Mouse (Mus musculus) midbrain, embryonic 16.5 days (tissue): ENCODE data around the gene Rnf167. TPM values are rescaled to one million over a fixed set of nuclear protein-coding genes. Genes with fewer than 3 reads are reported as not detected.
A peak's percentile ranks its signal among the peaks of the same experiment; 100 is the strongest.

Experiments
- ATAC-seq: fragments of 200-750 bp; cut with Nextera tagmentation; 2 replicates; pipeline ENCODE4 v1.8.0; 2017; ENCODE audit warnings: moderate TSS enrichment
- H3K27ac ChIP-seq: fragments of 300-500 bp; sonication (generic); 2 replicates; pipeline ENCODE4 v1.5.1; 2014; ENCODE audit warnings: mild to moderate bottlenecking, low read length, mixed read lengths
- H3K27me3 ChIP-seq: fragments of 300-500 bp; sonication (generic); 2 replicates; pipeline ENCODE4 v1.6.1; 2014; ENCODE audit warnings: low read depth, low read length, mixed read lengths; ENCODE audit not compliant: control insufficient read depth, insufficient read depth
- H3K36me3 ChIP-seq: fragments of 300-500 bp; sonication (generic); 2 replicates; pipeline ENCODE4 v1.6.1; 2014; ENCODE audit warnings: mild to moderate bottlenecking, low read length, moderate library complexity, mixed read lengths; ENCODE audit not compliant: control insufficient read depth, insufficient read depth
- H3K4me1 ChIP-seq: fragments of 300-500 bp; sonication (generic); 2 replicates; pipeline ENCODE4 v1.6.1; 2014; ENCODE audit warnings: mild to moderate bottlenecking, low read length, mixed read lengths; ENCODE audit not compliant: control insufficient read depth, insufficient read depth
- H3K4me2 ChIP-seq: fragments of 300-500 bp; sonication (generic); 2 replicates; pipeline ENCODE4 v1.6.1; 2014; ENCODE audit warnings: mild to moderate bottlenecking, low read length, mixed read lengths
- H3K4me3 ChIP-seq: fragments of 300-500 bp; sonication (generic); 2 replicates; pipeline ENCODE4 v1.5.1; 2014; ENCODE audit warnings: low read depth, mild to moderate bottlenecking, low read length, moderate library complexity, mixed read lengths
- H3K9ac ChIP-seq: fragments of 300-500 bp; sonication (generic); 2 replicates; pipeline ENCODE4 v1.6.1; 2014; ENCODE audit warnings: low read depth, low read length, mixed read lengths
- H3K9me3 ChIP-seq: fragments of 300-500 bp; sonication (generic); replicated peaks from 2 replicates; pipeline ENCODE4 v1.6.1; 2014; ENCODE audit warnings: mild to moderate bottlenecking, low read length, mixed read lengths; ENCODE audit not compliant: control insufficient read depth, poor library complexity, severe bottlenecking
- WGBS: fragments of 180-500 bp; shearing (Covaris S2); extraction: QIAGEN DNeasy Blood & Tissue Kit; methylation state at CpG from one replicate; pipeline ENCODE4 v1.1.7; 2014; 5-methylcytosine and 5-hydroxymethylcytosine counted together
- polyA plus RNA-seq: library from polyadenylated mRNA; unstranded; fragments of >200 nt; fragmentation: Nextera tagmentation; extraction: Ambion mirVana; gene quantifications from 2 replicates; pipeline ENCODE4 v1.2.1, GENCODE M21; 2015

Rnf167 gene
- polyA plus RNA-seq, 1 experiment from 2014 or later: 105 TPM

DNA sequence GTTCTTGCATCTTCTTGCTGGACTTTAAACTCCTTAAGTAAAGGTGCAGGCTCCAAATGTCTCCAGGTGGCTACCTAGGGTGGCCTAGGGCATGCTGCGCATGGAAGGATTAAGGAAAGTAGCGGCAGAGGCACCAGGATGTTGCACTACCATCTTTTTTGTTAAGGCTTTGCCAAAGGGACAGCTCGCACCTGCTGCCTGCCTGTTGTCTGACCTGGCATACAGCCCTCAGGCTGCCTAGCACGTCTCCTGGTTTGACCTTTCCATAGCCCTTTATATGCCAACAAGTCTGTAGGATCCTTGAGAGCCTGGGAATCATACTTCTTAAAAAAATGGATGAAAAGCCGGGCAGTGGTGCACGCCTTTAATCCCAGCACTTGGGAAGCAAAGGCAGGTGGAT is 4.0 kb upstream of the Rnf167 start:
- 88% methylated on average over 6 of the region's 6 CpGs for WGBS
- Histone ChIP-seq H3K27me3 (no peaks in the 10 kb centered on the region), H3K4me1 (peaks cover 14% of the 10 kb centered on the region), H3K4me2 (no peak overlapping the region), H3K27ac (no peak overlapping the region), H3K9ac (no peak overlapping the region), H3K9me3 (no peaks in the 10 kb centered on the region), H3K36me3 (peaks cover 12% of the 10 kb centered on the region), H3K4me3 (no peak overlapping the region)
- ATAC-seq: no peak

DNA sequence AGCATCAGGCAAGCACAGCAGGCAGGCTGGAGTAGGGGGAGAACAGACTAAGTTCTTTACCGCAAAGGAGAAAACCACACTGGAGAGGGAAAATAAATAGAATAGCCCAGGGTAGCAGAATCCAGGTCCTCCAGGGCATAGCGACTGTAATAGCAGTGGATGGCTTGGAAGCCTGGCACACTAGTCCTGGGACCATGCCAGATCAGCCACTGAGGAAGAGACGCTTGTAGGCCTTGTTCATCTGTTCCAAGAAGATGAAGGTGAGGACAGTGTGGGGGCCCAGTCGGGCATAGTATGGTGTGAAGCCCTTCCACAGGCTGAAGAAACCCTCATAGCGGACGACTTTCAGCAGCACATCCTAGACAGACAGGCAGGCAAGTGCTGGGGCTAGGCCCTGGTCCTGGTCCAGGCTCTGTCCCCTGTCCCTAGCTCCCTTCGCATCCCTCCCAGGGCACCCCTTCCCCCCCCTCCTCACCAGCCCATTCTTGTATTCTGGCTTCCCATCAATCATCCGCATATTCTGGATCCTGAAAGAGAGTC is 2.4 kb upstream of the Rnf167 start:
- H3K27me3 ChIP-seq: no peaks in the 10 kb centered on the region
- WGBS: 97% methylated on average over 8 of the region's 8 CpGs
- H3K9ac ChIP-seq: no peak overlapping the region
- no peak for ATAC-seq
- H3K27ac ChIP-seq: no peak overlapping the region
- peaks cover 15% of the 10 kb centered on the region for H3K36me3 ChIP-seq
- H3K4me1 ChIP-seq: peaks cover 24% of the 10 kb centered on the region
- H3K4me2 ChIP-seq: no peak overlapping the region
- no peak overlapping the region for H3K4me3 ChIP-seq
- no peaks in the 10 kb centered on the region for H3K9me3 ChIP-seq

DNA sequence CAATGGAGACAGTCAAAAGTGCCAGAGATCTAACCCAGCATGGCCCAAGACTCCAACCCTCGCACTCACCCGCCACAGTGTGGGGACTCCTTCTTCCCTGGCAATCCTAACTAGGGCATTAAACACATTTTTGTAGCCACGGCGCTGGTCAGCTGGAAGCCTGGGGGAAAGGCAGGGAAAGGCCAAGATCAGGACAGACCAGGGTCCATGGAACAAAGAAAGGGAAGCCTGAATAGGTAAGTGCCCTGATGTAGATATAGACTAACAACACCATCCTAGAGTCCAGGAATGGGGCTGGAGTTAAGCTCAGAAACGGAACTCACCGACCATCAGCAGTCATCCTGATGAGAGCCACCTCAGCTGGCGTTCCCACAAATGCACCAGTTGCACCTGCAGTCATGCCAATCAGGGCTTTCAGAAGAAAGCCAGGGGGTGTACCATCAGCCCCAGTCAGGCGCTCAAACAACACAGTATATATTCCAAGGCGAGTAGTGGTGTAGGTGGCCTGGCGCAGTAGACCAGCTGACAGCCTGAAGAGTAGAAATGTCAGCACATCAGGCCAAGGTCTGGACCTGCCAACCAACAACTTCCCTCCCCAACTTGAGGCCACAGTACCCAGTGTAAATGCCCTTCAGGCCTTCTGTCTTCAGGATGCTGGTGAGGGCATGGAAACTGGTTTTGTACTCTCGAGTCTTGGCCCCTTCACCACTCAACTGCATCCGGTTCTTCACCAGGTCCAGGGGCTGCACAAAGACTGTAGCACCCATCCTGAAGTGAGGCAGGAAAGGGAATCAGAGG is 1.4 kb upstream of the Rnf167 start:
- Histone ChIP-seq H3K4me2 (peak overlapping the region; percentile 73), H3K27ac (peak overlapping the region; percentile 89), H3K36me3 (peaks cover 19% of the 10 kb centered on the region), H3K9me3 (no peaks in the 10 kb centered on the region), H3K9ac (peak overlapping the region; percentile 87), H3K4me3 (peak overlapping the region; percentile 57), H3K27me3 (no peaks in the 10 kb centered on the region), H3K4me1 (peaks cover 24% of the 10 kb centered on the region)
- no peak for ATAC-seq
- WGBS: 90% methylated on average over 12 of the region's 12 CpGs

DNA sequence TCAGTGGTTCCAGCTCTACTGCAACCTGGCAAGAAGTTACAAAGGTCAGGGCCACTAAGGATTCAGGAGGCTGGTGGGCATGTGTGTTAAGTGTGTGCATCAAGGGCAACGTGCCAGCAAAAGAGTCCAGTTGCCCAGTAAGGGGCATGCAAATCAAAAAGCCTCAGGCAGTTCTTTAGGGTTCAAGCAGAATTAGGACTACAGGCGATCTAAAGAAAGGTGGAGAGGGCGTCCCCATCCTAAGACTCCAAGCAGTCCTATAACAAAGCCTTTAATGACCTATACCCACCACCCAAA is 828 bp upstream of the Rnf167 start:
- H3K9me3 ChIP-seq: no peaks in the 10 kb centered on the region
- H3K4me3 ChIP-seq: peak overlapping the region; percentile 57
- no peaks in the 10 kb centered on the region for H3K27me3 ChIP-seq
- peaks cover 24% of the 10 kb centered on the region for H3K36me3 ChIP-seq
- peak overlapping the region; percentile 87 for H3K9ac ChIP-seq
- 15% methylated on average over 3 of the region's 3 CpGs for WGBS
- H3K4me1 ChIP-seq: peaks cover 24% of the 10 kb centered on the region
- peak overlapping the region; percentile 89 for H3K27ac ChIP-seq
- peak overlapping the region; percentile 73 for H3K4me2 ChIP-seq
- no peak for ATAC-seq

DNA sequence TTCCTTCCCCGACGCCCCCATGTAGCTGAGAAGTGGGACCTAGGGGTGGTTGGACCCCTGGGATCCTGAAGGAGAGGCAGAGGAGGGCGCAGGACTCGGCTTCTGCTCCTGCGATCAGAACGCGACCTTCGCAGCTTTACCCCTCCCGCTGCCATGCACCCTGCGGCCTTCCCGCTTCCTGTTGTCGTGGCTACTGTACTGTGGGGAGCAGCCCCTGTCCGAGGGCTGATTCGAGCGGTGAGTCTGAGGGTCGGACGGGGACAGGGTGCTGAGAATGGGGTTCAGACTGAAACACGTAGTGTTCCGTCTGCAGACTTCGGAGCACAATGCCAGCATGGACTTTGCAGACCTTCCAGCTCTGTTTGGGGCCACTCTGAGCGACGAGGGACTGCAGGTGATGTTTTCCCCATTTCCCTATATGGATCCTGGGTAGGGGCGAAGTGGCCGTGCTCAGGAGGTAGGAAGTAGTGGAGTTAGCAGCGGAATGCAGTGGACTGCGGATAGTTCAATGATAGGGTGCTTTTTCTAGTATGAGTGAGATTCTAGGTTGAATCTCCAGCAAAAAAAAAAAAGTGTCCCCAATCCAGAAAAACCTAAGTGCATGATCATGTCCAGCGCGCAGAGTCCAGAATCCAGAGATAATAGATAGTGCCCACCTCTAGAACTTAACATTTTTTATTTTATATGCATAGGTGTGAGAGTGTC is 833 bp downstream of the Rnf167 start:
- Histone ChIP-seq H3K9ac (peak overlapping the region; percentile 84), H3K4me2 (peak overlapping the region; percentile 100), H3K4me3 (peak overlapping the region; percentile 57), H3K27ac (peak overlapping the region; percentile 92), H3K9me3 (no peaks in the 10 kb centered on the region), H3K36me3 (peaks cover 26% of the 10 kb centered on the region), H3K27me3 (no peaks in the 10 kb centered on the region), H3K4me1 (peaks cover 34% of the 10 kb centered on the region)
- WGBS: 4% methylated on average over 28 of the region's 28 CpGs
- peak; percentile 20 for ATAC-seq

DNA sequence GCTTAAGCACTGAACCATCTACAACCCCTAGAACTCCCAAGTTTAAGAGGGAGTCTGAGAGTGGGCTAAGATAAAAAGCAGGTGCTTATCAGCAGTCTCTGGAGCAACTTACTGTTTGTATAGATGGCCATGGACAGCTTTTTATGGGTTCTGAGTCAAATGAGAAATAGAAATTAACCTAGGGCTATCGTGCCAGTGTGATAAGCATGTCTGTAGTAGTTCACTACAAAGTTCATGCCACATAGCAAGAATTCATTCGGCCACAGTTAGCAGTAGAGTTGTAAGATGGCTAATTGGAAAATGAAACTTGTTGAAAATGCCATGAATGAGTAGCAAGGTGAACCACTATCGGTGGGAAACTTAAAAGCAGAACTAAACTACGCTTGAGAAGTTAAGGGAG is 1.5 kb downstream of the Rnf167 start:
- no peak overlapping the region for H3K27ac ChIP-seq
- peak overlapping the region; percentile 100 for H3K4me2 ChIP-seq
- no peak overlapping the region for H3K9ac ChIP-seq
- no peak for ATAC-seq
- H3K4me1 ChIP-seq: peaks cover 38% of the 10 kb centered on the region
- H3K9me3 ChIP-seq: no peaks in the 10 kb centered on the region
- H3K4me3 ChIP-seq: peak overlapping the region; percentile 57
- H3K36me3 ChIP-seq: peaks cover 26% of the 10 kb centered on the region
- WGBS: 85% methylated on average over 4 of the region's 4 CpGs
- no peaks in the 10 kb centered on the region for H3K27me3 ChIP-seq

DNA sequence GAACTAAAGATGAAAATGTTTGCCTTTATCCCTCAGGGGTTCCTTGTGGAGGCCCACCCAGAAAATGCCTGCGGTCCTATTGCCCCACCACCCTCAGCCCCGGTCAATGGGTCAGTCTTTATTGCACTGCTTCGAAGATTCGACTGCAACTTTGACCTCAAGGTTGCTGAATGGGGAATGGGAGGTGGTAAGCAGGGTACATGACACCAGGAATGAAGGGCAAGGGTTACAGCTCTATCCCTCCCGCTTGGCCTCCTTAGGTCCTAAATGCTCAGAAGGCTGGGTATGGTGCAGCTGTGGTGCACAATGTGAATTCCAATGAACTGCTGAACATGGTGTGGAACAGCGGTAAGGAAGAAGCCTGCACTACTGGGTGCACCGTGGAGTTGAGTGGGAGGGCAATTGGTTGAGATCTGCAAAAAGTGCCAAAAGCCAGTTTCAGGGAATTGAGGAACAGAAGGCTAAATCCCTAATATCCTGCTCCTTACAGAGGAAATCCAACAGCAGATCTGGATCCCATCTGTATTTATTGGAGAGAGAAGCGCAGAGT is 2.2 kb downstream of the Rnf167 start:
- H3K27ac ChIP-seq: no peak overlapping the region
- 85% methylated on average over 8 of the region's 8 CpGs for WGBS
- no peak overlapping the region for H3K4me3 ChIP-seq
- peaks cover 38% of the 10 kb centered on the region for H3K4me1 ChIP-seq
- peaks cover 23% of the 10 kb centered on the region for H3K36me3 ChIP-seq
- H3K9ac ChIP-seq: no peak overlapping the region
- no peaks in the 10 kb centered on the region for H3K27me3 ChIP-seq
- ATAC-seq: no peak
- no peak overlapping the region for H3K4me2 ChIP-seq
- H3K9me3 ChIP-seq: no peaks in the 10 kb centered on the region

DNA sequence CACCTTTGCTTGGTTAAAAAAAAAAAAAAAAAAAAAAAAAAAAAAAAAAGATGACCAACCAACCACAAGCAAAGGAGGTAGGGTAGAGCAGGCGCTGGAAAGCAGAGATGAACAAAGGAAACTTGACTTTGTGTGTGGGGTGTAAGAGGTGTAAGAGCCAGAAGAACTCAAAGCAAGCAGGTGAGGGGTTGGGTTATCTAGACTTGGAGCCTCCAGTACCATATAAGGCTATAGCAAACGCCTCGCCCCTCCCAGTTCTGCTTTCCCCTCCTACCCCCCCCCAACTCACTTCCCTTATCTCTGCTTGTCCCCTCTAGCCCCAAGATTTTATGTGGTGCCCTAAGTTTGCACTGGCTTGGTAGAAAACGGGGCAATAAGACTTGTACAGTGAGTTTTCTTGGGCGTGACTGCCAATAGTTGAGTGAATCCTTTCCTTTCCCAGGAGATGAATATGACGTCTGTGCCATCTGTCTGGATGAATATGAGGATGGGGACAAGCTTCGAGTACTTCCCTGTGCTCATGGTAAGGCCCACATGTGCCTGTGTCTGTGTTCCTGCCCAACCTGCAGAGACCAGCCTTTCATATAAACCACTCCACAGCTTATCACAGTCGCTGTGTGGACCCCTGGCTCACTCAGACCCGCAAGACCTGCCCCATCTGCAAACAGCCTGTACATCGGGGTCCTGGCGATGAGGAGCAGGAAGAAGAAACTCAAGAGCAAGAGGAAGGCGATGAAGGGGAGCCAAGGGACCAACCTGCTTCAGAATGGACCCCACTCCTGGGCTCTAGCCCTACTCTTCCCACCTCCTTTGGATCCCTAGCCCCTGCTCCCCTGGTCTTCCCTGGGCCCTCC is 3.5 kb downstream of the Rnf167 start:
- Histone ChIP-seq H3K9me3 (no peaks in the 10 kb centered on the region), H3K4me1 (peaks cover 38% of the 10 kb centered on the region), H3K27ac (no peak overlapping the region), H3K36me3 (peaks cover 14% of the 10 kb centered on the region), H3K9ac (no peak overlapping the region), H3K4me3 (no peak overlapping the region), H3K27me3 (no peaks in the 10 kb centered on the region), H3K4me2 (no peak overlapping the region)
- 84% methylated on average over 12 of the region's 12 CpGs for WGBS
- no peak for ATAC-seq
